Mouse (Mus musculus) E14TG2a.4 (cell line): ENCODE measurements around the gene 2810408A11Rik.
A peak's percentile ranks its signal among the peaks of the same experiment; 100 is the strongest.

Source experiments
- CTCF ChIP-seq: conservative IDR thresholded peaks from 2 replicates; pipeline ENCODE4 v1.5.1; 2014; ENCODE audit warnings: low read length
- POU5F1 ChIP-seq: IDR thresholded peaks from 2 replicates; pipeline ENCODE4 v1.6.1; 2014; ENCODE audit warnings: low read length, borderline replicate concordance

DNA sequence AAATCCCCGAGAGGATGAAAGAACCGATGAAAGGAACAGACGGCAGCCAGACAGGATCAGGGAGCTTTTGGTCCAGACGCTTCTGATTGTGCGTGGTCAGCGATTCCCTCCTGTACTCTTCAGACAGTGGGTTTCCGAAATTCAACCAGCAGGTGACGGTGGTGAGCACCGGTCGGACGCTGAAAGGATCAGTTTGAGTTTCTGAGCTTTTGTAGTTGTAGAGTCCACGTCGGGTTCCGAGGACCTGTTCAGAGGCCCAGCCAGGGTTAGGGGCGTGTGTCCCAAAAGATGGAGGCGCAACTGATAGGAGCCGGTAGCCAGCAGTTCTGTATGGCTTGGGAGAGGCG, 20.3 kb downstream of the 2810408A11Rik start:
- peak; percentile 63 for TF ChIP-seq CTCF
- no peak for TF ChIP-seq POU5F1
